Mouse (Mus musculus) G1E (cell line): ENCODE data around the gene Ocm. TPM values are rescaled to one million over a fixed set of nuclear protein-coding genes. Genes with fewer than 3 reads are reported as not detected.

ENCODE experiments used
- ATAC-seq: 2 replicates; pipeline ENCODE4 v1.8.0; 2016; ENCODE audit warnings: mild to moderate bottlenecking; ENCODE audit not compliant: insufficient number of reproducible peaks, poor library complexity, low FRiP score, severe bottlenecking; ENCODE audit errors: extremely low read depth
- DNase-seq: peaks from one replicate; pipeline ENCODE4 v3.0.0; 2012; ENCODE audit warnings: low spot score
- H3K27me3 ChIP-seq: 2 replicates; pipeline ENCODE4 v1.6.1; 2012; ENCODE audit warnings: mild to moderate bottlenecking, low read length, inconsistent platforms; ENCODE audit not compliant: insufficient read depth
- H3K36me3 ChIP-seq: replicated peaks from 2 replicates; pipeline ENCODE3; 2012; ENCODE audit warnings: mild to moderate bottlenecking, inconsistent platforms
- H3K4me1 ChIP-seq: 2 replicates; pipeline ENCODE4 v1.6.1; 2012; ENCODE audit warnings: low read depth, low read length, inconsistent platforms, mixed read lengths; ENCODE audit not compliant: insufficient read depth
- H3K4me3 ChIP-seq: 2 replicates; pipeline ENCODE4 v1.5.1; 2012; ENCODE audit warnings: low read depth, mild to moderate bottlenecking, inconsistent platforms, low read length, moderate library complexity, mixed read lengths
- H3K9me3 ChIP-seq: replicated peaks from 2 replicates; pipeline ENCODE4 v1.6.1; 2012; ENCODE audit warnings: inconsistent platforms
- CTCF ChIP-seq: IDR thresholded peaks from 2 replicates; pipeline ENCODE4 v1.5.1; 2012; ENCODE audit warnings: low read depth, low read length, inconsistent platforms, mixed read lengths
- GATA1 ChIP-seq: IDR thresholded peaks from 2 replicates; pipeline ENCODE4 v1.6.1; 2012; ENCODE audit warnings: borderline replicate concordance, low read length, inconsistent platforms, mixed read lengths
- GATA2 ChIP-seq: IDR thresholded peaks from 2 replicates; pipeline ENCODE4 v1.6.1; 2012; ENCODE audit warnings: low read depth, low read length, inconsistent platforms, borderline replicate concordance
- POLR2AphosphoS5 ChIP-seq: IDR thresholded peaks from 2 replicates; pipeline ENCODE4 v1.6.1; 2012; ENCODE audit warnings: low read depth, low read length, inconsistent platforms; ENCODE audit not compliant: insufficient replicate concordance
- TAL1 ChIP-seq: conservative IDR thresholded peaks from 2 replicates; pipeline ENCODE4 v1.6.1; 2012; ENCODE audit warnings: low read depth, low read length, inconsistent platforms, mixed read lengths
- polyA plus RNA-seq: library from polyadenylated mRNA; stranded (reverse); fragments of >175 nt; gene quantifications from 2 replicates; pipeline ENCODE4 v1.2.3, GENCODE M21; 2012
- total RNA-seq, 2 experiments: library from RNA; stranded (forward) in 1 of 2; stranded (reverse) in 1 of 2; fragments of 200-1000 nt in 1 of 2; fragments of >200 nt in 1 of 2; fragmentation: Nextera tagmentation in 1 of 2; gene quantifications; 2 replicates each; pipeline ENCODE4 v1.2.3; 2014 to 2017

Ocm gene
- total and polyA plus RNA-seq, 3 experiments, result not detected

DNA sequence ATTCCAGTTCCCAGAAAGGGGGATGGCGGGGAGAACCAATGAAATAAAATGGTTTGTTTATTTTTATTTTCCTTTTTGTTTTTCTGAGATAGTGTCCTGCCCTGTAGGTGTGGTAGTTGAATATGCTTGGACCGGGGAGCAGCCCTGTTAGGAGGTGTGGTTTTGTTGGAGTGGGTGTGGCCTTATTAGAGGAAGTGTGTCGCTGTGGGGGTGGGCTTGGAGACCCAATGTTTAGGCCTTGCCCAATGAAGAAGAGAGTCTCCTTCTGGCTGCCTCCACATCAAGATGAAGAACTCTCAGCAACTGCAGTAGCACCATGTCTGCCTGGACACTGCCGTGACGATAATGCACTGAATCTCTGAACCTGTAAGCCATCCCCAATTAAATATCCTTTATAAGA is 13.4 kb upstream of the Ocm start:
- H3K4me3 ChIP-seq, result no peak overlapping the region
- no peak for ATAC-seq
- no peaks in the 10 kb centered on the region; the same call in 1 of the 2 replicates for H3K9me3 ChIP-seq
- H3K36me3 ChIP-seq, result no peaks in the 10 kb centered on the region
- TF ChIP-seq GATA1 (no peak), GATA2 (no peak), POLR2AphosphoS5 (no peak), CTCF (no peak), TAL1 (no peak)
- DNase-seq, result no peak
- peaks cover 12% of the 10 kb centered on the region; the same call in 1 of the 2 replicates for H3K27me3 ChIP-seq
- peaks cover 7% of the 10 kb centered on the region for H3K4me1 ChIP-seq

- Histone ChIP-seq H3K4me1 (peaks cover 7% of the 10 kb centered on the region), H3K4me3 (no peak overlapping the region), H3K27me3 (peaks cover 12% of the 10 kb centered on the region; the same call in 1 of the 2 replicates), H3K9me3 (no peaks in the 10 kb centered on the region; the same call in 1 of the 2 replicates), H3K36me3 (no peaks in the 10 kb centered on the region)
- ATAC-seq, result no peak
- no peak for TF ChIP-seq POLR2AphosphoS5
- TF ChIP-seq GATA2, result no peak
- TF ChIP-seq TAL1, result no peak
- no peak for TF ChIP-seq GATA1
- no peak for TF ChIP-seq CTCF
- no peak for DNase-seq
Measured at GRCm38 (mm10) chr5:144039156-144039675, 12.7 kb upstream of the Ocm start.

GRCm38 (mm10) chr5:144036952-144037351 is 10.5 kb upstream of the Ocm start:
- TF ChIP-seq TAL1 (no peak), GATA2 (no peak), GATA1 (no peak), CTCF (no peak), POLR2AphosphoS5 (no peak)
- ATAC-seq, result no peak
- H3K27me3 ChIP-seq, result peaks cover 4% of the 10 kb centered on the region; the same call in 1 of the 2 replicates
- DNase-seq, result no peak
- H3K36me3 ChIP-seq, result no peaks in the 10 kb centered on the region
- H3K4me3 ChIP-seq, result no peak overlapping the region
- H3K9me3 ChIP-seq, result no peaks in the 10 kb centered on the region; the same call in 1 of the 2 replicates
- peaks cover 7% of the 10 kb centered on the region for H3K4me1 ChIP-seq

- Histone ChIP-seq H3K4me1 (peaks cover 3% of the 10 kb centered on the region), H3K9me3 (no peaks in the 10 kb centered on the region), H3K27me3 (peaks cover 4% of the 10 kb centered on the region; the same call in 1 of the 2 replicates), H3K4me3 (no peak overlapping the region), H3K36me3 (no peaks in the 10 kb centered on the region)
- no peak for ATAC-seq
- TF ChIP-seq TAL1 (no peak), GATA1 (no peak), CTCF (no peak)
- no peak for DNase-seq
Measured at GRCm38 (mm10) chr5:144034567-144034966, 8.1 kb upstream of the Ocm start.

DNA sequence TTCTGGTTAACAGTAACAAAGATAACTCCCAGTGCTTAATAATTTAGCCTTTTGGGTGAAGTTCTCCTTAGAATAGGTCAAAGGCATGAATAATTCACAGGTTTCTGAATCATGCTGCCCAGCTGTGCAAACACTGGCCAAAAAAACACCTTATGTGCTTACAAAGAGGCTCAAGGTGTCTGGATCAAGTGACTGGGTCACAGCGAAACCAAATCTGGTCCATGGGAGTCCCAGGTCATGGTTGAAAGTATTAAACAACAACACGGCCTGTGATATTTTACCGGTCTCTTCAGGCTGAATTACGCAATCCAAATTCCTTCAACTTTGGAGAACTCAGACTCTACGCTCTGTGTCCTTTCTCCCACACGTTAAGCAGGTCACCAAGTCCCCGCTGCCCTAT is 6.0 kb upstream of the Ocm start:
- Histone ChIP-seq H3K9me3 (no peaks in the 10 kb centered on the region), H3K36me3 (no peaks in the 10 kb centered on the region), H3K4me1 (no peaks in the 10 kb centered on the region), H3K4me3 (no peak overlapping the region), H3K27me3 (peaks cover 4% of the 10 kb centered on the region; the same call in 1 of the 2 replicates)
- DNase-seq (no peak), ATAC-seq (no peak)
- TF ChIP-seq CTCF (no peak), GATA2 (no peak), GATA1 (no peak), POLR2AphosphoS5 (no peak), TAL1 (no peak)

DNA sequence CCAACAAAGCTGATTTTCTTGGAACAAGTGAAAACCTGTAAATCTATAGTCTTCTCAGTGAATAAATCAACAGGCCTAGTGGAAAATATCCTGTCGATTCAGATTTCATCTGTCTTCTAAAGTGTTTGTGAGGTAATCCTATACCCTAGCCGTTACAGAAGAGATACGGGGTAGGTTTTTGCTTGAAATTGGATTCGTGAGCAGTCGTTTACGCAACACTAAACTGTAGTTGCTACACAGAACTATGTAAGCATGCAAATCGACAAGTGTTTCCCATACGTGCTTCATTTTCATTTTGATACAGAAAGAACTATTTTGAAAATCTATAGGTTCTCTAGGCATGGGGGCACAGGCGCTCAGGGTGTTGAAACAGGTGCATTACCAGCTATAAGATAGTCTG is 10.6 kb downstream of the Ocm start:
- Histone ChIP-seq H3K4me1 (peaks cover 10% of the 10 kb centered on the region), H3K9me3 (no peaks in the 10 kb centered on the region), H3K36me3 (peaks cover 21% of the 10 kb centered on the region), H3K4me3 (no peak overlapping the region), H3K27me3 (peaks cover 2% of the 10 kb centered on the region; the same call in 1 of the 2 replicates)
- TF ChIP-seq TAL1 (no peak), POLR2AphosphoS5 (no peak), GATA1 (no peak), GATA2 (no peak), CTCF (no peak)
- DNase-seq (no peak), ATAC-seq (no peak)
